Mouse (Mus musculus) kidney, embryonic 14.5 days (tissue): ENCODE results near the gene Gdf1. TPM values are rescaled to one million over a fixed set of nuclear protein-coding genes. Genes with fewer than 3 reads are reported as not detected.

Source experiments
- ATAC-seq: fragments of 200-750 bp; cut with Nextera tagmentation; 2 replicates; pipeline ENCODE4 v1.8.0; 2017; ENCODE audit warnings: moderate number of reproducible peaks, mild to moderate bottlenecking, moderate TSS enrichment, moderate library complexity; ENCODE audit not compliant: low FRiP score, low TSS enrichment
- H3K27ac ChIP-seq: fragments of 300-500 bp; sonication (generic); 2 replicates; pipeline ENCODE4 v1.5.1; 2014; ENCODE audit warnings: low read depth, mild to moderate bottlenecking, low read length, moderate library complexity, mixed read lengths
- H3K27me3 ChIP-seq: fragments of 300-500 bp; sonication (generic); 2 replicates; pipeline ENCODE4 v1.6.1; 2014; ENCODE audit warnings: mild to moderate bottlenecking, low read length; ENCODE audit not compliant: control insufficient read depth, insufficient read depth
- H3K36me3 ChIP-seq: fragments of 300-500 bp; sonication (generic); 2 replicates; pipeline ENCODE4 v1.6.1; 2014; ENCODE audit warnings: low read length, mixed read lengths; ENCODE audit not compliant: control insufficient read depth, insufficient read depth
- H3K4me1 ChIP-seq: fragments of 300-500 bp; sonication (generic); 2 replicates; pipeline ENCODE4 v1.6.1; 2014; ENCODE audit warnings: low read length, mixed read lengths; ENCODE audit not compliant: control insufficient read depth, insufficient read depth
- H3K4me2 ChIP-seq: fragments of 300-500 bp; sonication (generic); replicated peaks from 2 replicates; pipeline ENCODE4 v1.6.1; 2014; ENCODE audit warnings: low read depth, mild to moderate bottlenecking, low read length
- H3K4me3 ChIP-seq: fragments of 300-500 bp; sonication (generic); 2 replicates; pipeline ENCODE4 v1.5.1; 2014; ENCODE audit warnings: mild to moderate bottlenecking, low read length
- H3K9ac ChIP-seq: fragments of 300-500 bp; sonication (generic); 2 replicates; pipeline ENCODE4 v1.6.1; 2014; ENCODE audit warnings: low read depth, mild to moderate bottlenecking, low read length, moderate library complexity
- H3K9me3 ChIP-seq: fragments of 300-500 bp; sonication (generic); 2 replicates; pipeline ENCODE4 v1.6.1; 2016; ENCODE audit warnings: low read length; ENCODE audit not compliant: control insufficient read depth
- WGBS: fragments of 180-500 bp; shearing (Covaris S2); extraction: QIAGEN DNeasy Blood & Tissue Kit; methylation state at CpG from one replicate; pipeline ENCODE4 v1.1.7; 2014; 5-methylcytosine and 5-hydroxymethylcytosine counted together
- polyA plus RNA-seq: library from polyadenylated mRNA; unstranded; fragments of >200 nt; fragmentation: Nextera tagmentation; extraction: Ambion mirVana; gene quantifications from 2 replicates; pipeline ENCODE4 v1.2.1, GENCODE M21; 2014

Gdf1 gene
- polyA plus RNA-seq, 1 experiment from 2014 or later, result 7.6 TPM

GRCm38 (mm10) chr8:70340659-70341058 is 11.0 kb downstream of the Gdf1 start:
- Histone ChIP-seq H3K4me1 (no peaks in the 10 kb centered on the region), H3K9me3 (no peaks in the 10 kb centered on the region), H3K27ac (no peak overlapping the region), H3K9ac (no peak overlapping the region), H3K36me3 (peaks cover 86% of the 10 kb centered on the region), H3K4me3 (no peak overlapping the region), H3K4me2 (no peak overlapping the region), H3K27me3 (no peaks in the 10 kb centered on the region)
- WGBS, result 88% methylated on average over 7 of the region's 7 CpGs
- ATAC-seq, result no peak

DNA sequence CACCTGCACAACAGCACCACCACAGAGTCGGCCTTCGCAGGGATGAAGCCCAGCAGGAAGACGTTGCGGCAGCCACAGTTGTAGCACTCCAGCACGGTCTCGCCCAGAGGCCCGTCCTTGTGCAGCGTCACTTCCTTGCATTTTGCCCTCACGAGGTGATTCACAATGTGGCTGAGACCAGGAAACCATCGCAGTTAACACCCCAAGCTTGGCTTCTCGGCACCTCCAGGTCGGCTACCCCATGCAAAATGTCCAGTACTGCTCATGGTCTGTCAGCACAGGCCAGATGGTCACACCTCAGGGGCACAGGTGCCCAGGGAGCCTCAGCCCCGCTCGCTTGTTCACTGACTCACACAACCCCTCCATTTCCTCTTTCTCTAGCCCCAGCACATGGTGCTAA is 12.4 kb downstream of the Gdf1 start:
- H3K4me2 ChIP-seq, result no peak overlapping the region
- WGBS, result 92% methylated on average over 14 of the region's 14 CpGs
- no peaks in the 10 kb centered on the region for H3K27me3 ChIP-seq
- no peak overlapping the region for H3K9ac ChIP-seq
- no peak overlapping the region for H3K4me3 ChIP-seq
- H3K9me3 ChIP-seq, result no peaks in the 10 kb centered on the region
- peaks cover 82% of the 10 kb centered on the region for H3K36me3 ChIP-seq
- no peak overlapping the region for H3K27ac ChIP-seq
- no peaks in the 10 kb centered on the region for H3K4me1 ChIP-seq
- no peak for ATAC-seq

DNA sequence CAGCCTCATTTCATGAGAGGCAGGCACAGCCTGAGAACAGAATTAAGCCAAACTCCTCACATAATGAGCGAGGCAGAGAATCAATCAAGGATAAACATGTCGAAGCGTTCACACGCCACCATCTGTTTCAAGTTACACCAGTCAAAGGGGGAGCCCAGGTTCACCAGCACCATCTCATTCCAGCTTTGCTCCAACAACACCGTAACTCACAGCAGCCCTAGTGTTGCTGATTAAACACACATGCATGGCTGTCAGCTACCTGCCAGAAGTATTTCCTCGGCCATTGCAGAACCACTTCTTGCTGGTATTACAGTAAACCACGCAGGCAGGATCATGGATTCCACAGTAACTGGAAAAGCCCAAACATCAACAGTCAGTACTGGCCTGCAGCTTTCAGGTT is 13.5 kb downstream of the Gdf1 start:
- no peak for ATAC-seq
- no peak overlapping the region for H3K9ac ChIP-seq
- H3K9me3 ChIP-seq, result no peaks in the 10 kb centered on the region
- 63% methylated on average over 7 of the region's 7 CpGs for WGBS
- no peak overlapping the region for H3K4me3 ChIP-seq
- peaks cover 73% of the 10 kb centered on the region for H3K36me3 ChIP-seq
- no peak overlapping the region for H3K4me2 ChIP-seq
- H3K27ac ChIP-seq, result no peak overlapping the region
- no peaks in the 10 kb centered on the region for H3K4me1 ChIP-seq
- no peaks in the 10 kb centered on the region for H3K27me3 ChIP-seq

DNA sequence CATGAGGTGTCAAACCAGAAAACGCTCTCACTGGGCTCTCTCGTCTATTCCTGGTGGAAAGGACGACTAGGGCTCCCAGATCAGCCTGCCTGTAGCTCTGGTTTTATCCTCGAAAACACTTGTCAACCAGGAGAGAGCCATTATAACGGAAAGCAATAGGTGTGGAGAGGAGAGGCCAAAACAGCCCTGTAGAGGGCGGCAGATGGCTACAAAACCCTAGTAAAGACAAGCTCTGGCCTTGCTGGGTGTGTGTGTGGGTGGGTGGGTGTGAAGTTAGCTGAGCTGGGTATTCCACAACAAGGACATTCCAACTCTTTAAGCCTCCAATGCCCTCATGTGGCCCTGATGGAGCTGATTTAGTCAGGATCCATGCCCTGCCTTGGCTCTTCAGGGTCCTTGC is 14.1 kb downstream of the Gdf1 start:
- Histone ChIP-seq H3K27ac (no peak overlapping the region), H3K9ac (no peak overlapping the region), H3K4me1 (no peaks in the 10 kb centered on the region), H3K9me3 (no peaks in the 10 kb centered on the region), H3K4me2 (no peak overlapping the region), H3K36me3 (peaks cover 73% of the 10 kb centered on the region), H3K27me3 (no peaks in the 10 kb centered on the region), H3K4me3 (no peak overlapping the region)
- no peak for ATAC-seq
- 49% methylated on average over 6 of the region's 6 CpGs for WGBS

DNA sequence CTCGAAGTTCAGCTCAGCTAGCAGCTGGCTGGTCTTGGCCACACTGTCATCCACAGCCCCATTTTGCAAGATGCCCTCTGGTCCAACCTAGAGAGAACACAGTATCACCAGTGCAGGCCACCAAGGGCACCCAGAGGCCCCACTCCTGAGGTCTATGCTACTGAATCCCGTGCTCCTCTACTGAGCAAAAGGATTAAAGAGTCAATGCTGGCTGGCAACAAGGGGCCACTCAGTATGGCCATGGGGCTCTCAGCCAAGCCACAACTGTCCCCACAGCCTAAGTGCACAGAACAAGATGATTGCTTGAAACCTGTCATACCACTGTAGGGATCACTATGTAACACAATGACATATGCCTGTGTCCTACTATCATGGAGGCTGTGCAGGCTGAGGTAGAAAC is 14.7 kb downstream of the Gdf1 start:
- Histone ChIP-seq H3K4me2 (no peak overlapping the region), H3K4me3 (no peak overlapping the region), H3K4me1 (no peaks in the 10 kb centered on the region), H3K9me3 (no peaks in the 10 kb centered on the region), H3K27ac (no peak overlapping the region), H3K27me3 (no peaks in the 10 kb centered on the region), H3K36me3 (peaks cover 73% of the 10 kb centered on the region), H3K9ac (no peak overlapping the region)
- ATAC-seq, result no peak
- WGBS, result 90% methylated on average over 2 of the region's 2 CpGs

DNA sequence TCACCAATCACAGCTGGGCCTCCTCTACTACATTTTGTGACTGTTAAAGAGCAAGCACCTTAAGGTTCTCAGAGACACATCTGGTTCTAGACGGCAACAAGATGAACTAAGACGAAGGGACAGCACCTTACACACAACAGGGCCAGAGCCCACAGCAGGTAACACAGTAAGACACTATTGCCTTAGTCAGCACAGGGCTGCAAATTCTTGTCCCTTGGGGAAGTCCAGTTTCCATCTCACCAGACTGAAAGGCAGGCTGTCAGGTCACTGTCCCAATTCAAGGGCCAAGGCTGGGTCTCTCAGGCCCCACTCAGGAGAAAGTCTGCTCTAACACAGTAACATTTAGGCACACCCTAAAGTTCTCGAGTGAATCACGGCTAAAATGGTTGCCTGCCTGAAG is 17.8 kb downstream of the Gdf1 start:
- H3K9me3 ChIP-seq, result no peaks in the 10 kb centered on the region
- H3K36me3 ChIP-seq, result peaks cover 53% of the 10 kb centered on the region
- H3K4me2 ChIP-seq, result no peak overlapping the region
- H3K27me3 ChIP-seq, result no peaks in the 10 kb centered on the region
- 81% methylated on average over 4 of the region's 4 CpGs for WGBS
- H3K4me1 ChIP-seq, result peaks cover 25% of the 10 kb centered on the region
- no peak for ATAC-seq
- no peak overlapping the region for H3K9ac ChIP-seq
- H3K4me3 ChIP-seq, result no peak overlapping the region
- no peak overlapping the region for H3K27ac ChIP-seq

DNA sequence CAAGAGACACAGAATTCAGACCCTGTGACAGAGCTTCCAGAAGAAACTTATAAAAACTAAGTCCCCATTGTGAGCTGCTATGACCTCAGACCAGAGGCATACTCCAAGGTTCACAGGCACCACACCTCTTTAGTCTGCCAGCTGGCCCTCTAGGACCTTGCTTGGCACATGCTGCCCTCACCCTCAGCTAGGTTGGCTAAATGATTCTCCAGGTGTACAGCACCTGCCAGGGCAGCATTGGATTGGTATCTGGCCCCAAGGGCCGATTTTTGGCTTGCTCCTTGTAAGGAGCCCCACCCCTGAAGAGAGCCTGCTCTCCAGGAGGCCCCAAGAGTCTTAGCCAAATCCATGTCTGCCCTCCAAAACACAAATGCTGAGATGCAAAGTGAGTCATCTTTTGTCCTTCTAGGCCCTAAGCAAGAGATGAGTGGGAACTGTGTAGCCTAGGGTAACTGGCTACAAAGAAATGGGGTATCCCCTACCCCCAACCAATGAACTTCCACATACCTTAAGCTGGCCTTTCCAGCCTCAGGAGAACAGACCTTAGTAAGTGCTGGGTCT is 18.3 kb downstream of the Gdf1 start:
- H3K27ac ChIP-seq, result no peak overlapping the region
- peaks cover 25% of the 10 kb centered on the region for H3K4me1 ChIP-seq
- no peak overlapping the region for H3K4me2 ChIP-seq
- peaks cover 48% of the 10 kb centered on the region for H3K36me3 ChIP-seq
- 64% methylated on average over 1 of the region's 1 CpGs for WGBS
- H3K9me3 ChIP-seq, result no peaks in the 10 kb centered on the region
- ATAC-seq, result no peak
- no peak overlapping the region for H3K9ac ChIP-seq
- no peaks in the 10 kb centered on the region for H3K27me3 ChIP-seq
- no peak overlapping the region for H3K4me3 ChIP-seq

GRCm38 (mm10) chr8:70351035-70351999 is 21.7 kb downstream of the Gdf1 start:
- Histone ChIP-seq H3K4me1 (peaks cover 32% of the 10 kb centered on the region), H3K9ac (peak overlapping the region; percentile 99), H3K4me3 (peak overlapping the region; percentile 96), H3K27ac (no peak overlapping the region), H3K27me3 (no peaks in the 10 kb centered on the region), H3K9me3 (no peaks in the 10 kb centered on the region), H3K36me3 (peaks cover 29% of the 10 kb centered on the region), H3K4me2 (peak overlapping the region; percentile 98)
- ATAC-seq, result no peak
- WGBS, result 47% methylated on average over 15 of the region's 15 CpGs

- Histone ChIP-seq H3K27me3 (no peaks in the 10 kb centered on the region), H3K27ac (0 out of 2 replicates have a peak overlapping the region, but pooled peaks have one; percentile 78), H3K4me2 (peak overlapping the region; percentile 98), H3K9me3 (no peaks in the 10 kb centered on the region), H3K9ac (peak overlapping the region; percentile 99), H3K4me3 (peak overlapping the region; percentile 96), H3K36me3 (peaks cover 24% of the 10 kb centered on the region), H3K4me1 (peaks cover 32% of the 10 kb centered on the region)
- WGBS, result 20% methylated on average over 3 of the region's 3 CpGs
- ATAC-seq, result no peak
Observed at GRCm38 (mm10) chr8:70352000-70352384, 22.4 kb downstream of the Gdf1 start.
